Mouse (Mus musculus): ENCODE measurements around the gene Ampd3. TPM values are rescaled to one million over a fixed set of nuclear protein-coding genes. Genes with fewer than 3 reads are reported as not detected.

Gene Ampd3
- polyA plus RNA-seq, 1 experiment: 19.0 TPM

- Histone ChIP-seq H3K27ac (ENCODE audit: insufficient read depth, low read length) (no peak overlapping the region), H3K4me3 (replicated peaks; ENCODE audit: insufficient read depth, low read depth, low read length) (no peak overlapping the region), H3K4me1 (ENCODE audit: control insufficient read depth, insufficient read depth, low read length) (peaks cover 4% of the 10 kb centered on the region; the same call in 1 of the 2 replicates), H3K27me3 (ENCODE audit: control insufficient read depth, insufficient read depth, low read length) (no peaks in the 10 kb centered on the region)
- no peak for DNase-seq
- TF ChIP-seq CTCF (IDR thresholded peaks at IDR 0.05; ENCODE audit: borderline replicate concordance, insufficient read depth, low read depth, low read length): no peak
- TF ChIP-seq POLR2A (IDR thresholded peaks at IDR 0.05; ENCODE audit: borderline replicate concordance, insufficient read depth, low read length): no peak
- 67% methylated on average over 6 of the region's 6 CpGs for WGBS
Measured at GRCm38 (mm10) chr7:110731091-110731967, 36.7 kb upstream of the Ampd3 start.

GRCm38 (mm10) chr7:110732001-110732632 lies 35.9 kb upstream of the Ampd3 start:
- DNase-seq: no peak
- Histone ChIP-seq H3K4me1 (ENCODE audit: control insufficient read depth, insufficient read depth, low read length) (peaks cover 4% of the 10 kb centered on the region; the same call in 1 of the 2 replicates), H3K4me3 (replicated peaks; ENCODE audit: insufficient read depth, low read depth, low read length) (no peak overlapping the region), H3K27ac (ENCODE audit: insufficient read depth, low read length) (no peak overlapping the region), H3K27me3 (ENCODE audit: control insufficient read depth, insufficient read depth, low read length) (no peaks in the 10 kb centered on the region)
- 84% methylated on average over 12 of the region's 12 CpGs for WGBS
- TF ChIP-seq POLR2A (IDR thresholded peaks at IDR 0.05; ENCODE audit: borderline replicate concordance, insufficient read depth, low read length) (no peak), CTCF (IDR thresholded peaks at IDR 0.05; ENCODE audit: borderline replicate concordance, insufficient read depth, low read depth, low read length) (no peak)

GRCm38 (mm10) chr7:110736914-110737313 lies 31.1 kb upstream of the Ampd3 start:
- H3K4me3 ChIP-seq (replicated peaks; ENCODE audit: insufficient read depth, low read depth, low read length): no peak overlapping the region
- WGBS: 58% methylated on average over 2 of the region's 2 CpGs
- no peak for TF ChIP-seq POLR2A (IDR thresholded peaks at IDR 0.05; ENCODE audit: borderline replicate concordance, insufficient read depth, low read length)
- TF ChIP-seq CTCF (IDR thresholded peaks at IDR 0.05; ENCODE audit: borderline replicate concordance, insufficient read depth, low read depth, low read length): no peak
- H3K4me1 ChIP-seq (ENCODE audit: control insufficient read depth, insufficient read depth, low read length): peaks cover 9% of the 10 kb centered on the region
- H3K27me3 ChIP-seq (ENCODE audit: control insufficient read depth, insufficient read depth, low read length): no peaks in the 10 kb centered on the region
- no peak for DNase-seq
- no peak overlapping the region for H3K27ac ChIP-seq (ENCODE audit: insufficient read depth, low read length)

- 42% methylated on average over 5 of the region's 5 CpGs for WGBS
Measured at GRCm38 (mm10) chr7:110739764-110740163, 28.2 kb upstream of the Ampd3 start.

GRCm38 (mm10) chr7:110740188-110740587 lies 27.8 kb upstream of the Ampd3 start:
- DNase-seq: peak in 1 of 2 experiments; percentile 24
- no peak overlapping the region for H3K4me3 ChIP-seq (replicated peaks; ENCODE audit: insufficient read depth, low read depth, low read length)
- no peak overlapping the region for H3K27ac ChIP-seq (ENCODE audit: insufficient read depth, low read length)
- H3K4me1 ChIP-seq (ENCODE audit: control insufficient read depth, insufficient read depth, low read length): peaks cover 9% of the 10 kb centered on the region
- WGBS: 24% methylated on average over 2 of the region's 2 CpGs
- no peaks in the 10 kb centered on the region for H3K27me3 ChIP-seq (ENCODE audit: control insufficient read depth, insufficient read depth, low read length)
- TF ChIP-seq POLR2A (IDR thresholded peaks at IDR 0.05; ENCODE audit: borderline replicate concordance, insufficient read depth, low read length) (no peak), CTCF (IDR thresholded peaks at IDR 0.05; ENCODE audit: borderline replicate concordance, insufficient read depth, low read depth, low read length) (no peak)

More at GRCm38 (mm10) chr7:110739764-110740163, 28.2 kb upstream of the Ampd3 start:
- Histone ChIP-seq H3K27me3 (ENCODE audit: control insufficient read depth, insufficient read depth, low read length) (no peaks in the 10 kb centered on the region), H3K4me3 (replicated peaks; ENCODE audit: insufficient read depth, low read depth, low read length) (no peak overlapping the region), H3K4me1 (ENCODE audit: control insufficient read depth, insufficient read depth, low read length) (peaks cover 9% of the 10 kb centered on the region), H3K27ac (ENCODE audit: insufficient read depth, low read length) (0 out of 2 replicates have a peak overlapping the region, but pooled peaks have one; percentile 21)
- TF ChIP-seq CTCF (IDR thresholded peaks at IDR 0.05; ENCODE audit: borderline replicate concordance, insufficient read depth, low read depth, low read length) (no peak), POLR2A (IDR thresholded peaks at IDR 0.05; ENCODE audit: borderline replicate concordance, insufficient read depth, low read length) (no peak)
- DNase-seq: no peak

- TF ChIP-seq CTCF (IDR thresholded peaks at IDR 0.05; ENCODE audit: borderline replicate concordance, insufficient read depth, low read depth, low read length) (no peak), POLR2A (IDR thresholded peaks at IDR 0.05; ENCODE audit: borderline replicate concordance, insufficient read depth, low read length) (no peak)
- no peak overlapping the region for H3K4me3 ChIP-seq (replicated peaks; ENCODE audit: insufficient read depth, low read depth, low read length)
- H3K27me3 ChIP-seq (ENCODE audit: control insufficient read depth, insufficient read depth, low read length): no peaks in the 10 kb centered on the region
- H3K27ac ChIP-seq (ENCODE audit: insufficient read depth, low read length): no peak overlapping the region
- no peak for DNase-seq
- WGBS: 90% methylated on average over 5 of the region's 5 CpGs
- peaks cover 9% of the 10 kb centered on the region for H3K4me1 ChIP-seq (ENCODE audit: control insufficient read depth, insufficient read depth, low read length)
Measured at GRCm38 (mm10) chr7:110742022-110742421, 26.0 kb upstream of the Ampd3 start.

GRCm38 (mm10) chr7:110746087-110746562 lies 21.9 kb upstream of the Ampd3 start:
- Histone ChIP-seq H3K27me3 (ENCODE audit: control insufficient read depth, insufficient read depth, low read length) (no peaks in the 10 kb centered on the region), H3K27ac (ENCODE audit: insufficient read depth, low read length) (no peak overlapping the region), H3K4me1 (ENCODE audit: control insufficient read depth, insufficient read depth, low read length) (no peaks in the 10 kb centered on the region), H3K4me3 (replicated peaks; ENCODE audit: insufficient read depth, low read depth, low read length) (no peak overlapping the region)
- DNase-seq: no peak
- WGBS: 97% methylated on average over 5 of the region's 5 CpGs
- no peak for TF ChIP-seq CTCF (IDR thresholded peaks at IDR 0.05; ENCODE audit: borderline replicate concordance, insufficient read depth, low read depth, low read length)
- TF ChIP-seq POLR2A (IDR thresholded peaks at IDR 0.05; ENCODE audit: borderline replicate concordance, insufficient read depth, low read length): no peak
